In genomic region chr6:100285985-100286572, GRCm38 (mm10) we compare ENCODE assay signal across 8 mouse cellular contexts. TPM values are rescaled to one million over a fixed set of nuclear protein-coding genes. Genes with fewer than 3 reads are reported as not detected.
A peak's percentile ranks its signal among the peaks of the same experiment; 100 is the strongest.
DNase-seq lines count a peak whose midpoint lies in the region; ATAC-seq and TF ChIP-seq lines count a peak whose summit lies in the region.

No protein-coding gene starts in this region.

- intact Hi-C loops in gastrocnemius, adult 2 months (cut with DNase I): loop anchor here (2.0 to 10.0 kb wide), 4 partner anchors 124 to 381 kb away; no protein-coding TSS in a partner anchor

- H3K9me3 ChIP-seq in embryonic facial prominence, embryonic 15.5 days (replicated peaks): no peaks in the 10 kb centered on the region
- no peaks in the 10 kb centered on the region for H3K9me3 ChIP-seq in limb, embryonic 15.5 days
- H3K9me3 ChIP-seq in stomach, postnatal 0 days (ENCODE audit: control insufficient read depth, low read length): no peaks in the 10 kb centered on the region

- H3K36me3 ChIP-seq in embryonic facial prominence, embryonic 15.5 days: no peaks in the 10 kb centered on the region
- H3K36me3 ChIP-seq in limb, embryonic 15.5 days: no peaks in the 10 kb centered on the region
- H3K36me3 ChIP-seq in stomach, postnatal 0 days (ENCODE audit: control insufficient read depth, insufficient read depth, low read length): no peaks in the 10 kb centered on the region

- peak overlapping the region; percentile 88 for H3K27ac ChIP-seq in gastrocnemius, adult 2 months
- peak overlapping the region; percentile 94 for H3K27ac ChIP-seq in embryonic facial prominence, embryonic 15.5 days (replicated peaks)
- peak overlapping the region; percentile 96 for H3K27ac ChIP-seq in limb, embryonic 15.5 days
- peak overlapping the region; percentile 98 for H3K27ac ChIP-seq in stomach, postnatal 0 days (replicated peaks)

- H3K9ac ChIP-seq in embryonic facial prominence, embryonic 15.5 days: peak overlapping the region; percentile 74
- H3K9ac ChIP-seq in limb, embryonic 15.5 days: peak overlapping the region; percentile 39
- H3K9ac ChIP-seq in stomach, postnatal 0 days (ENCODE audit: low read length): peak overlapping the region; percentile 89

- H3K4me3 ChIP-seq in gastrocnemius, adult 2 months: peak overlapping the region; percentile 89
- H3K4me3 ChIP-seq in embryonic facial prominence, embryonic 15.5 days (replicated peaks): peak overlapping the region; percentile 70
- peak overlapping the region; percentile 73 for H3K4me3 ChIP-seq in limb, embryonic 15.5 days
- H3K4me3 ChIP-seq in stomach, postnatal 0 days (ENCODE audit: low read depth, low read length): peak overlapping the region; percentile 67

- no peak for DNase-seq in gastrocnemius, adult 2 months
- DNase-seq in gastrocnemius, postnatal 10 days: no peak
- DNase-seq in 416B (ENCODE audit: low read depth): peak; percentile 36
- DNase-seq in stomach, postnatal 0 days (ENCODE audit: low spot score): no peak
- no peak for DNase-seq in kidney, postnatal 36 days
- no peak for DNase-seq in cerebellum, postnatal 4 days (ENCODE audit: low spot score in 2 of 2)

- H3K27me3 ChIP-seq in embryonic facial prominence, embryonic 15.5 days: no peaks in the 10 kb centered on the region
- H3K27me3 ChIP-seq in limb, embryonic 15.5 days: no peaks in the 10 kb centered on the region
- H3K27me3 ChIP-seq in stomach, postnatal 0 days (ENCODE audit: control insufficient read depth, insufficient read depth, low read length): no peaks in the 10 kb centered on the region

- TF ChIP-seq EP300 in stomach, postnatal 0 days (optimal IDR thresholded peaks at IDR 0.05): no peak

- H3K4me1 ChIP-seq in embryonic facial prominence, embryonic 15.5 days: peaks cover 25% of the 10 kb centered on the region
- peaks cover 21% of the 10 kb centered on the region for H3K4me1 ChIP-seq in limb, embryonic 15.5 days
- H3K4me1 ChIP-seq in stomach, postnatal 0 days (replicated peaks; ENCODE audit: control insufficient read depth, insufficient read depth): peaks cover 6% of the 10 kb centered on the region

- WGBS in embryonic facial prominence, embryonic 15.5 days: 1% methylated on average over 18 of the region's 18 CpGs
- WGBS in limb, embryonic 15.5 days: 2% methylated on average over 18 of the region's 18 CpGs
- 5% methylated on average over 18 of the region's 18 CpGs for WGBS in stomach, postnatal 0 days

- no peak for ATAC-seq in embryonic facial prominence, embryonic 15.5 days (ENCODE audit: insufficient number of reproducible peaks, low FRiP score, low TSS enrichment, low read depth)
- no peak for ATAC-seq in limb, embryonic 15.5 days (ENCODE audit: insufficient number of reproducible peaks, low FRiP score, low TSS enrichment, low read depth)
- ATAC-seq in stomach, postnatal 0 days (ENCODE audit: low FRiP score, low TSS enrichment): no peak

- no peak for TF ChIP-seq CTCF in gastrocnemius, adult 2 months (IDR thresholded peaks at IDR 0.05)
- no peak for TF ChIP-seq CTCF in stomach, postnatal 0 days (IDR thresholded peaks at IDR 0.05; ENCODE audit: low read depth)

- peak overlapping the region; percentile 58 for H3K4me2 ChIP-seq in embryonic facial prominence, embryonic 15.5 days (replicated peaks)
- H3K4me2 ChIP-seq in limb, embryonic 15.5 days: peak overlapping the region; percentile 57
- peak overlapping the region; percentile 51 for H3K4me2 ChIP-seq in stomach, postnatal 0 days (replicated peaks; ENCODE audit: low read depth)

RNA-seq across cellular contexts. Expression of gene Rybp, which starts 1.2 kb away (rescaled TPM):
- 1 to 10 TPM; 4.5 to 8.8 TPM for total RNA-seq in gastrocnemius, adult 2 months (2021)
- total RNA-seq in gastrocnemius, postnatal 10 days (2021): 1 to 10 TPM; 7.6 to 8.7 TPM
- 20.0 and 23.7 TPM in 2 replicates for polyA plus RNA-seq in embryonic facial prominence, embryonic 15.5 days (2015; fragmentation: Nextera tagmentation; extraction: Ambion mirVana)
- polyA plus RNA-seq in limb, embryonic 15.5 days (2015; fragmentation: Nextera tagmentation; extraction: Ambion mirVana): 14.7 and 21.3 TPM in 2 replicates
- 10.4 and 12.7 TPM in 2 replicates for polyA plus RNA-seq in stomach, postnatal 0 days (2015; fragmentation: Nextera tagmentation; extraction: Ambion mirVana)

Comparison
In these comparisons a context has a peak if more than half of its experiments do, and no peak if none do; other contexts are left out.
1. H3K9ac ChIP-seq: peak in every context shown above with its lines; median percentile 89 in stomach, postnatal 0 days; 74 in embryonic facial prominence, embryonic 15.5 days; 39 in limb, embryonic 15.5 days.